Mouse (Mus musculus) adipocyte (in vitro differentiated cells): ENCODE measurements at regions not wholly inside any gene's neighbourhood (a gene's known extent, or its start where the extent isn't known, plus 50 kb on each side); places are given as distances from the start of the nearest gene placed in this dataset.
A peak's percentile ranks its signal among the peaks of the same experiment; 100 is the strongest.

Experiments
- DNase-seq: peaks from one replicate; pipeline ENCODE4 v3.0.0-alpha.2; 2016; ENCODE audit warnings: low spot score

- no peak for DNase-seq
These were observed 174.2 kb downstream of the Mroh4 start for GRCm38 (mm10) chr15:74461935-74462334.

- no peak for DNase-seq
These were observed 176.7 kb downstream of the Mroh4 start for GRCm38 (mm10) chr15:74459345-74459975.

DNA sequence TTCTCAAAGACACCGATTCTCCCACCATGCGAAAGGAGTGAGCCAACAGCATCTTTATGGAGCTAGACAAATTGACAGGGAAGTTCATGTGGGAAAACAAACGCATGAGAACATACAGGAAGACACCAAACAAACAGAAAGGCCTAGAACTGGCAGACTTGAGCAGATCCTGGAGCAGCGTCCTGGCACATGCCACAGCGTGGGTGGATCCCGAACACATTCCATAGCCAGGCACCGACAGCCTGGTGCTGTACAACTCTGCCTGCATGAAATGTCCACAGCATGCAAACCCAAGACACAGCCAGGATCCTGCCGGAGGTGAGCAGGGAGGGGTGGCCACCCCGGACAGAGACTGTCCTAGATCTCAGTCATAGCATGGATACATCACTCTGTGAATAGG lies 177.2 kb downstream of the Mroh4 start:
- DNase-seq: no peak

- no peak for DNase-seq
These were observed 178.2 kb downstream of the Mroh4 start for GRCm38 (mm10) chr15:74457965-74458364.

GRCm38 (mm10) chr15:74456675-74457040 lies 179.5 kb downstream of the Mroh4 start:
- no peak for DNase-seq

- DNase-seq: no peak
These were observed 180.1 kb downstream of the Mroh4 start for GRCm38 (mm10) chr15:74455921-74456674.

DNA sequence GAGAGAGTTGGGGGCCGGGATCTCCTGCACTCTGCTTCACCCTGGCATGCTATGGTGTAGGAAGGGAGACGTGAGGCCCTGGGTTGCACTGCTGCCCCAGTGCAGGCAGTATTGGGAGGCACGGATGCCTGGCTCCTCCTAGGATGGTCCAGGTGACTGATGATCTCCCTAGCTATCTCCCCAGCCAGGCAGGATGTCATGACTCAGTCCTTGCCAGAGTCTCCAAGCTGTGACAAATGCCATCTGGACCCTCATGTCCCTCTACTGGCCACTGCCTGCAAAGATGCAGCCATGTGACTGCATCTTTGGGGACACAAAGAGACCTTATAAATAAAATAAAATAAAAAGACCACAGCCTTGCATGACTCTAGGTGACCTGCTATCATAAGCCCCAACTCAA lies 181.6 kb downstream of the Mroh4 start:
- DNase-seq: no peak

DNA sequence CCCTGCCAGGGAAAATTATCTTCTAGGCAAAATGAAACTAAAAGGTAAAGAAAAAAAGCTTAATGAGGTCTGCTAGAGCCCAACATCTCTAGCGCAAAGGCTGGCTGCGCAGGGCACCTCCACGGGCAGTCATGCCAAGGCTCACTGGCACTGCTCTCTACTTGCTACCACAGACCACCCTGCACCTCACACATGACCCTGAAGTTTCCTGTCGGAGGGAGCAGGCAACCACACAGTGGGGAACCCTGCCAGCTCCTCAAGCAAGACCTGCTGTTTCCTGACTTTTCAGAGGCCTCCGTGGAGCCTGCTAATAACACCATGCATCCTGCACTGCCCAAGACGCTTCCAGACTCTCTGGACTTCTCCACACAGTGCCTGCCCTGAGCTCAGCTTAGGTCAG lies 182.3 kb downstream of the Mroh4 start:
- no peak for DNase-seq

- DNase-seq: no peak
These were observed 183.7 kb downstream of the Mroh4 start for GRCm38 (mm10) chr15:74452426-74452825.

- DNase-seq: no peak
These were observed 194.3 kb downstream of the Mroh4 start for GRCm38 (mm10) chr15:74441889-74442288.

GRCm38 (mm10) chr15:74426989-74427388 lies 209.2 kb downstream of the Mroh4 start:
- no peak for DNase-seq

DNA sequence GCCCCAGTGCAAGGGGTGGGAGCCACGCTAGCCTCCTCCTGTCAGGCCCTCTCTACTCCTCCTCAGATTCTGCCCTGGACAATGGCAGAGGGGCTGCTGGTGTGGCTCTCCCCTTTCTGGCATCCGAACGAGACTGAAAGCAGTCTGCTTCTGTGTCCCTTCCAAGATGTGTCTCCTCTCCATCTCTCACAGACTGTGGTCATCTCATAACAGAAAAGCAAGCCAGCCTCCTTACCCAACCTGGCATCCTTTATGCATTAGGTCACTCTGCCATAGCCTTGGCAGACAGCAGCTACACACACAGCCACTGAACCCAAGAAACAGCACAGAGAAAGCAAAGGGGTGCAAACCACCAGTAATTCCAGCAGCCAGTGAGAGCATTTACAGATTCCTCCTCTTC lies 213.2 kb downstream of the Mroh4 start:
- no peak for DNase-seq

- no peak for DNase-seq
These were observed 215.6 kb downstream of the Mroh4 start for GRCm38 (mm10) chr15:74420550-74420949.

DNA sequence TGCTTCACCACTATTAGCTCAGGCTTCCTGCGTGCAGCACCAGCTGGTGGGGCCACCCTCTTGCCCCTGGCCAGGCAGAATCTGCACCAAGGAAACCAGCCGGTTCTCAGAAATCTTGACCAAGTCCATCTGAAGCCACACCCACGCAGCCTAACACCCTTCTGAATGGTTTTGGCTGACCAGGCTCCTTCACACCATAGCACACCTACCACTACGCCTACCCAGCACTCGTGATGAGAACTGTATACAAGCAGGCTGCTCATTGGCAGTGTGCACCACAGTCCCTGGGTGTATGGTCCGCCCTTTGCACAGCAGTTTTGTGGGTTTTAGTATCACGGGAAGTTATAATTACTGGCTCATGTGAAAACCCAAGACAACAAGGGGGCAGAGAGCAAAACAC lies 217.5 kb downstream of the Mroh4 start:
- no peak for DNase-seq

GRCm38 (mm10) chr15:74413217-74413616 lies 222.9 kb downstream of the Mroh4 start:
- no peak for DNase-seq

DNA sequence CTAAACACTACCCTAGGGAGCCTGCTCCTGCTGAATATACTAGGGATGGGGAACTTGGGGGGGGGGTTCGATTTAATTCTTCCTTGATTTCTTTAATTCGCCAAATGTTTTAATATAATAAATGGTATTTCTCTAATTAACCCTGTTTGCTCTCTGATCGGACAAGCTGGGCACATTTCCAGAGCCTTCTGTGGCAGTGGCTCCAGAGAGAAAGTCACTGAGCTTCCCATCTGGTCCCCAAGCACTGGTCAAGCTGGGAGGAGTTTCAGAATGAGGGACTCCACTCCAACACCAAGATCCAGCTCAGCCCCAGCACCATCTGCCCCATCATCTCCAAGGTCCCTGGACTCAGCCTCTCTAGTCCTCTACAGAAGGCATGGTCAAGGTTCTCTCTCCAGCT lies 223.9 kb downstream of the Mroh4 start:
- DNase-seq: no peak

DNA sequence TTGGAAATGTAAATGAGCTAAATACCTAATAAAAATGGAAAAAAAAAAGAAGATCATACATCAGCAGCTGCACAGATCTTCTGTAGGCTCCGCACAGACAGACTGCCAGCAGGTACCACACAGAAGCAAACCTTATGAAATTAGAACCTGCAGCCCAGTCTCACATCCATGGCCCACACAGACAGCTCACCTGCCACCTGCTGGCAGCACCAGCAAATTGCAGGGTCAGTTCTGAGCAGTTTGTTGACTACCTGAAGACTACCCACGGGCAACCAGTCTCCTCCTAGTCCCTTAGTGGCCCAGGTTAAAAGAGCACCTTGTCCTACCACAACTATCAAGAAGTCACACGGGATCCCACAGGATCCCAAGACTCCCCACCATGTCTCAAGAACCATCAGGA lies 225.1 kb downstream of the Mroh4 start:
- no peak for DNase-seq

GRCm38 (mm10) chr15:74404866-74405265 lies 231.3 kb downstream of the Mroh4 start:
- no peak for DNase-seq

DNA sequence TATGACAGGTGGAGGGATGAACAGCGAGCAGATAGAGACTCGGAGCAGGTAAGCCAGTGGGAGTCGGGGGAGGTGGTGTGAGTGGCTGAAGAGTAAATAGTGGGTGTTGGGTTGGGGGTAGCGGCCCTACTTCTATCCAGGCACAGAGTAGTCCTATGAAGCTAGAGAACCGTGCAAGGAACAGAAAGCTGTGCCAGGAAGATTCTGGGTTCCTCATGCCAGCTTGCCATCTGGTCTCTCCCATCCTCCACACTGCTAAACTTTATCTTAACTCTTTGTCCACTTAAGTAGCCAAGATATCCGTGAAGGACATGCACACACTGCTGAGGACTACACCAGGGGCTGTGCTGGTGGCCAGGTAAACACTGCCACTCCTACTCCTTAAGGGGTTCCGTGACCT lies 234.9 kb downstream of the Mroh4 start:
- no peak for DNase-seq

DNA sequence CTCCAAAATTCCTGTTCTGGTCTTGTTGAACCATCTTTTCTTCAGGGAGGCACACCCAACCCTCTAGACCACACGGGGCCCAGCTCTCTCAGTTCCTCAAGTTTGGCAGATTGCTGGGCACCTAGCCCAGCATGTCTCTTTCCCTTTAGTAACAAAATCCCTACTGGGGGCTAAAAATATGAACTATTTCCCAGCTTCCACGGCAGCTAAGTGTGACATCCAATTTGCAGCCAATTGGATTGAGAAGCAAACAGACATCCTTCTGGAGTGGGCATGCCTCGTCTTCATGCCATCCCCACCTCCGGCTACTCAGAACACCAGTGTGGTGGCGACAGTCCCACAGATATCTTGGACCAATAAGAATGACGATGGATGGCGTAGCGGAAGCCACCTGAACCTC lies 240.1 kb downstream of the Mroh4 start:
- DNase-seq: no peak

DNA sequence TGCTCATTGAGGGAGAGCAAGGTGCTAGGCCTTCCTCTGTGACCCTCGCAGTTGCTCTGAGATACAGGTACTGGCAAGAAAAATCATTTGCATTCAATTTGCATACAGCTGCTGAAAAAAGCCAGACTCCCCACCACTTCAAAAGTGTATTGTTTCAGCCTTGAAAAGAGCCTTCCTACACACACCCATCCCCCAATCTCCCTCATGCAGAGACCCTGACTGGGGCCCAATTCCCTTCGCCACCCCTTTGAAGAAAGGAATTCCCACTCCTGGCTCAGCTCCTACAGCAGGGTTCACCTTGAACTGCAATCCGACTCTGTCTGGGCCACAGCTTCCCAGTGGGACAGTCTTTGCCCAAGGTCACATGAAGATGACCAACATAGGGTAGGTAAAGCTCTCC lies 248.6 kb downstream of the Mroh4 start:
- no peak for DNase-seq

DNA sequence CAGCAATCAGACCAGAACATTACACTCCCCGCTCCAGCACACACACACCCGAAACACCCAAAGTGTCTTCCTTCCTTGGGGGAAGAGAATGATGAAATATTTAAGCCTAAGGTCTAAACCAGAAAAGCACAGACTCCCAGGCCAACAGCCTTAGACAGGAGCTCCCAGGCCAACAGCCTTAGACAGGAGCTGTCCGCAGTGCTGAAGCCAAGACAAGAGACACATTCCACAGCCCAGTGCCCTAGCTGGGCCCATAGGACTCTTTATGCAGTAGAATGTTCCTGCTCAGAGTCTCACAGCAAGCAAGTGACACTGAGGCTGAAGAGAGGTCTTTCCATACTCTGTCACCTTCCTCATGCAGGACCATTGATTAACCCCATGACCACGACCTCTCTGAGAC lies 253.6 kb downstream of the Mroh4 start:
- DNase-seq: peak; percentile 61

DNA sequence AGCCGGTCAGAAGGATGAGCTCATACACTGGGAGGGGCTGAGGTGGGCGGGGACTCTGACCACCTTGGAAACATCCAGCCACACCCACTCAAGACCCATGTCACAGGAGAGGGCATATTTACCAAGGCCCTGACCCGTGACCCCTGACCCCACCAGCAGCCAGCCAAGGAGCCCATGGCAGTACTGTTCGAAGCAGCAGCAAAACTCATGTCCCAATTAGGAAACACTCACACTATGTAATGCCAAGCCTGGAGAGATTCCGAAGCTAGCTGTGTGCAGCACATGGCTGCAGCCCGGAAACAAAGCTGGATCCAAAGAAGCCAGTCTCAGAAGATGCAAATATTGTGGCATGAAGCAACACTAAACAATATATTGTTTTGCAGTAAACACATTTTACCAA lies 256.8 kb downstream of the Mroh4 start:
- no peak for DNase-seq

DNA sequence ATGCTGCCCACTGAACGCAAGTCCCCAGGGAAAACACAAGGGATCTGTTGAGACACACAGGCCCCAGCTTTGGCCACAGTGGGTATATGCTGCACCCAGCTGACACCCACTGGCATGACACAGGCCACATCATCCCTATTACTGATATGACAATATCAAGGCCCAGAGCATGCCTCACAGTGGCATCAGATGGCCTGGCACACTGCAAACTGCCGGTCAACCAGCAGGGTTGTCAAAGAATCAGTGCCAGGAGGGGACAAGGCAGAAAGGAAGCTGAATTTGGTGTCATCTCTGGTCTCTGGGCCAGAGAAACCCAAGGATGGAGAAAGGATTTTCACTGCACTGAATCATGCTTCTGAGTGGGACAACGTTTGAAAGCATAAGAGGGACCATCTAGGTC lies 266.7 kb downstream of the Mroh4 start:
- DNase-seq: no peak
